8 mouse cellular contexts compared by ENCODE assay signal in the genomic region with DNA sequence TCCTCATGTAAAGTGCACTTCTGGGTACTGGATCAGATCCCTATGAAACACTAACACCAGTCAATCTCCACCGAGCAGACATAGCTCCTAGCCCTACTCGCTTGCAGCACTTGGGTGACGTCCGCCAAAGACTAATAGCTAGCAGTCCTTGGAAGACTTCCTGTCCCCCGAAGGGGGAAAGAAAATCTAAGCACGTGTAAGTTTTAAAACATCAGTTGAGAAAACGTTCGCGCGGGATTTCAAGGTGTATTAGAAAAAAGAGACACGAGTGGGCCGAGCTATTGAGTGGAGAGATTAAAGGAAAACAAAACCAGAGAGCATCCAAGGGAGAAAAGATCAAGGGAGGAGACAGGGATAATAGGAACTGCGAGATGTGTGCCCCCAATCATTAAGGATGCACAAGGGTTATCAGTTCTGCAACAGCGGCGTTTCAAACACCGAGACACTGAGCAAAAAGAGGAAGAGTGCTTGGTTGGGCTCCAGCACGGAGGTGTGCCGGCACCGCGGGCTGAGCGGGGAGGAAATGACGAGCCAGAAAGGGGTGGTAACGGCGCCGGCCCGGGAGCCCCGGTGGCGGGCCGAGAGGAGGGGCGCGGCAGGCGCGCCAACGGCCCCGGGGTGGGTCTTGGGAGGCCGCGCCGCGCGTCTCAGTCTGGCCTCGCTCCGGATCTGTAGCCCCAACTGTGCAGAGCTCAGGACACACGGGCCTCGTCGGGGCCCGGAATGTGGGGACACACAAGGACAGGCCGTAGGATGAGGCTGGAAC. TPM values are rescaled to one million over a fixed set of nuclear protein-coding genes. Genes with fewer than 3 reads are reported as not detected.
DNase-seq lines count a peak whose midpoint lies in the region; ATAC-seq and TF ChIP-seq lines count a peak whose summit lies in the region.

No protein-coding gene starts in this region.

- peak; percentile 37 for ATAC-seq in hindbrain, embryonic 11.5 days (ENCODE audit: low FRiP score)
- peak; percentile 29 for ATAC-seq in lung, postnatal 0 days

- peak overlapping the region; percentile 99 for H3K9ac ChIP-seq in hindbrain, embryonic 11.5 days (ENCODE audit: low read depth, low read length)
- peak overlapping the region; percentile 93 for H3K9ac ChIP-seq in lung, postnatal 0 days (replicated peaks; ENCODE audit: low read depth)

- no peaks in the 10 kb centered on the region for H3K9me3 ChIP-seq in hindbrain, embryonic 11.5 days (ENCODE audit: control insufficient read depth, low read length)
- H3K9me3 ChIP-seq in lung, postnatal 0 days (ENCODE audit: low read length) = no peaks in the 10 kb centered on the region

- no peaks in the 10 kb centered on the region for H3K27me3 ChIP-seq in hindbrain, embryonic 11.5 days (ENCODE audit: control insufficient read depth, insufficient read depth, low read length)
- H3K27me3 ChIP-seq in lung, postnatal 0 days (replicated peaks; ENCODE audit: insufficient read depth, low read length) = no peaks in the 10 kb centered on the region

- H3K27ac ChIP-seq in hindbrain, embryonic 11.5 days (ENCODE audit: low read depth, low read length) = peak overlapping the region; percentile 100
- H3K27ac ChIP-seq in lung, postnatal 0 days (ENCODE audit: low read length) = peak overlapping the region; percentile 99

- TF ChIP-seq CTCF in lung, postnatal 0 days (IDR thresholded peaks at IDR 0.05) = no peak

- no peak for TF ChIP-seq EP300 in lung, postnatal 0 days (IDR thresholded peaks at IDR 0.05)

- DNase-seq in MN1 (ENCODE audit: low spot score) = peak; percentile 76
- DNase-seq in cerebellum, adult 9-10 months = peak; percentile 82
- DNase-seq in frontal cortex, adult 2 months (ENCODE audit: extremely low spot score in 1 of 2, low spot score in 1 of 2) = peak; percentile 25 to 67
- peak; percentile 79 for DNase-seq in hindbrain, embryonic 11.5 days (ENCODE audit: low spot score)
- peak; percentile 65 to 75 for DNase-seq in layer of hippocampus, postnatal 10 days (ENCODE audit: low spot score in 2 of 2)
- DNase-seq in lung, postnatal 0 days (ENCODE audit: low spot score) = peak; percentile 89
- DNase-seq in ovary, adult 18-20 months (ENCODE audit: low spot score) = peak; percentile 54
- peak; percentile 90 for DNase-seq in thymus, postnatal 14 days

- H3K4me3 ChIP-seq in hindbrain, embryonic 11.5 days (ENCODE audit: low read depth, low read length) = peak overlapping the region; percentile 92
- peak overlapping the region; percentile 76 for H3K4me3 ChIP-seq in lung, postnatal 0 days (ENCODE audit: low read depth, low read length)

- H3K36me3 ChIP-seq in hindbrain, embryonic 11.5 days (ENCODE audit: control insufficient read depth, insufficient read depth, low read length) = no peaks in the 10 kb centered on the region
- H3K36me3 ChIP-seq in lung, postnatal 0 days (ENCODE audit: insufficient read depth, low read length) = 0 out of 2 replicates have a peak, but pooled peaks cover 3% of the 10 kb centered on the region

- WGBS in hindbrain, embryonic 11.5 days = under 1% methylated on average over 47 of the region's 47 CpGs
- under 1% methylated on average over 30 of the region's 47 CpGs for WGBS in lung, postnatal 0 days

- peak overlapping the region; percentile 80 for H3K4me2 ChIP-seq in hindbrain, embryonic 11.5 days (replicated peaks; ENCODE audit: low read depth, low read length)
- H3K4me2 ChIP-seq in lung, postnatal 0 days (replicated peaks; ENCODE audit: low read depth, low read length) = peak overlapping the region; percentile 82

- H3K4me1 ChIP-seq in hindbrain, embryonic 11.5 days (replicated peaks; ENCODE audit: control insufficient read depth, insufficient read depth, low read length) = no peaks in the 10 kb centered on the region; the same call in none of the 2 replicates
- H3K4me1 ChIP-seq in lung, postnatal 0 days (ENCODE audit: insufficient read depth, low read depth, low read length) = peaks cover 12% of the 10 kb centered on the region; the same call in 1 of the 2 replicates

RNA-seq across cellular contexts. Expression of a gene that starts 1.0 kb away (rescaled TPM):
- 31.2 and 35.5 TPM in 2 replicates for polyA plus RNA-seq in frontal cortex, adult 2 months (2012; rRNA removed)
- polyA plus RNA-seq in hindbrain, embryonic 11.5 days (2014; fragmentation: Nextera tagmentation; extraction: Ambion mirVana) = 19.9 and 26.9 TPM in 2 replicates
- total RNA-seq in layer of hippocampus, postnatal 10 days (2021) = 10 to 100 TPM; 33.5 to 38.1 TPM
- polyA plus RNA-seq in lung, postnatal 0 days (2015; fragmentation: Nextera tagmentation; extraction: Ambion mirVana) = 5.6 and 8.5 TPM in 2 replicates

RNA-seq across cellular contexts. Expression of a gene that starts 1.1 kb away (rescaled TPM):
- 17.5 and 20.7 TPM in 2 replicates for polyA plus RNA-seq in frontal cortex, adult 2 months (2012; rRNA removed)
- 75.0 and 79.0 TPM in 2 replicates for polyA plus RNA-seq in hindbrain, embryonic 11.5 days (2014; fragmentation: Nextera tagmentation; extraction: Ambion mirVana)
- 10 to 100 TPM; 11.9 to 16.2 TPM for total RNA-seq in layer of hippocampus, postnatal 10 days (2021)
- 43.9 and 45.8 TPM in 2 replicates for polyA plus RNA-seq in lung, postnatal 0 days (2015; fragmentation: Nextera tagmentation; extraction: Ambion mirVana)

RNA-seq across cellular contexts. Expression of a gene that starts 24.0 kb away (rescaled TPM):
- 0.08 and 0.21 TPM in 2 replicates for polyA plus RNA-seq in frontal cortex, adult 2 months (2012; rRNA removed)
- polyA plus RNA-seq in hindbrain, embryonic 11.5 days (2014; fragmentation: Nextera tagmentation; extraction: Ambion mirVana) = 1.6 and 1.7 TPM in 2 replicates
- total RNA-seq in layer of hippocampus, postnatal 10 days (2021) = under 1 TPM in 1 of 2 experiments, not detected in 1; 0.47 TPM
- polyA plus RNA-seq in lung, postnatal 0 days (2015; fragmentation: Nextera tagmentation; extraction: Ambion mirVana) = 5.6 and 6.5 TPM in 2 replicates

RNA-seq across cellular contexts. Expression of a gene that starts 42.6 kb away (rescaled TPM):
- polyA plus RNA-seq in frontal cortex, adult 2 months (2012; rRNA removed) = 0.06 TPM in 1 of 2 replicates, not detected in the other
- 0.06 and 0.39 TPM in 2 replicates for polyA plus RNA-seq in hindbrain, embryonic 11.5 days (2014; fragmentation: Nextera tagmentation; extraction: Ambion mirVana)
- total RNA-seq in layer of hippocampus, postnatal 10 days (2021) = not detected
- 2.0 and 3.1 TPM in 2 replicates for polyA plus RNA-seq in lung, postnatal 0 days (2015; fragmentation: Nextera tagmentation; extraction: Ambion mirVana)

RNA-seq across cellular contexts. Expression of a gene that starts 46.0 kb away (rescaled TPM):
- 0.08 TPM in 1 of 2 replicates, not detected in the other for polyA plus RNA-seq in frontal cortex, adult 2 months (2012; rRNA removed)
- 0.11 and 0.15 TPM in 2 replicates for polyA plus RNA-seq in hindbrain, embryonic 11.5 days (2014; fragmentation: Nextera tagmentation; extraction: Ambion mirVana)
- total RNA-seq in layer of hippocampus, postnatal 10 days (2021) = 1 to 10 TPM in 1 of 2 experiments, under 1 TPM in 1; 0.98 to 2.0 TPM
- polyA plus RNA-seq in lung, postnatal 0 days (2015; fragmentation: Nextera tagmentation; extraction: Ambion mirVana) = 0.44 and 0.69 TPM in 2 replicates

Comparison
In these comparisons a context has a peak if more than half of its experiments do, and no peak if none do; other contexts are left out.
1. Peak in every context shown above with its lines: DNase-seq, ATAC-seq, H3K4me3 ChIP-seq and H3K27ac ChIP-seq.